Mouse (Mus musculus) urinary bladder, postnatal 14 days (tissue): ENCODE measurements around the gene Golga4.
A peak's percentile ranks its signal among the peaks of the same experiment; 100 is the strongest.

ENCODE experiments used
- DNase-seq: peaks from one replicate; pipeline ENCODE4 v3.0.0; 2021; ENCODE audit warnings: low spot score

Golga4 gene

DNA sequence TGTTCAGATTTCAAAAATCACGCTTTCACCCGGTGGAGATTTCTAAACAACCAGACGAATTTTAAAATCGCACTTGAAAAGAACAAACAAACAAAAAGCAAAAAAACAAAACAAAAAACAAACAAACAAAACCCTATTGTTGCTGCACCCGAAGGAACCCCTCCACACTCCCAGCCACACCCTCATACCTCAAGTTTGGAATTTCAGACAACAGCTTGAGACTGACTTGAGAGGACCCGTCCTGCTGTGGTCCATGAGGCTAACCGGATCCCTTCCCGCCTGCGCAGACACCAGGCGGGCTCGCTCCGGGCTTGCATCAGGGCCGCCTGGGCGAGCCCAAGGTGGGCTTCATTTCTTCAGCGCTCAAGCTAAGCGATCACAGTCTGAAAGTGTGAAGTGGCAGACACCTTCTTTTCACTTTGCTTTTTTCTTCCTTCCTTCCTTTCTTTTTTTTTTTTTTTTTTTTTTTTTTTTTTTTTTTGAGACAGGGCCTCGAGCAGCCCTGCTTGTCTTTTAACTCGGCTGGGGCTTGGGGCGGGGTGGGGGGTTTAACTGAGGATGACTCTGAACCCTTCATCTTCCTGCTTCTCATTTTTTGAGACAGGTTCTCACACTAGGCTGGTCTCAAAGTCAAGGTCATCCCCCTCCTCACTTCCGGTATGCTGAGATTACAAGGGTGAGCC is 17.0 kb upstream of the Golga4 start:
- DNase-seq = no peak

DNA sequence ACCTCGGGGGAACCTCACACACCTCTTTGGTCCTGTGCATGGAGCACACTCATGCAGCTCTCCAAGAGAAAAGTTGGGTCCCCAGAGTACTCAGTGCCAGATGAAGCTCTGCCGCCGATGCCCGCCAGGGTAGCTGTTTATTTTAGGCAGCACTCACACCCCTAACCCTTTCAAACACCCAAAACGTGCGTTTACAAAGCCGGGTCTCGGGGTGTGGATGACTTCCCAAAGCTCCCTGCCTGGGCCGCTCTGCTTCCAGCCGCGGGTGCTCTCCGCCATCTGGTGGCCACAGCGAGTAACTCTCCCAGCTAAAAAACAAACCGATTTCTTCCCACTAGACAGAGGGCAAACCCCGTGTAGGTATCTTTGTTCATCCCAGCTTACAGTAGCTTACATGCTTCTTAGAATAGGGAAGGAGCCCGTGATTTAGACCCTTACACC is 16.5 kb upstream of the Golga4 start:
- peak; percentile 68 for DNase-seq

- no peak for DNase-seq
These were observed 14.9 kb upstream of the Golga4 start for GRCm38 (mm10) chr9:118491195-118491594.

DNA sequence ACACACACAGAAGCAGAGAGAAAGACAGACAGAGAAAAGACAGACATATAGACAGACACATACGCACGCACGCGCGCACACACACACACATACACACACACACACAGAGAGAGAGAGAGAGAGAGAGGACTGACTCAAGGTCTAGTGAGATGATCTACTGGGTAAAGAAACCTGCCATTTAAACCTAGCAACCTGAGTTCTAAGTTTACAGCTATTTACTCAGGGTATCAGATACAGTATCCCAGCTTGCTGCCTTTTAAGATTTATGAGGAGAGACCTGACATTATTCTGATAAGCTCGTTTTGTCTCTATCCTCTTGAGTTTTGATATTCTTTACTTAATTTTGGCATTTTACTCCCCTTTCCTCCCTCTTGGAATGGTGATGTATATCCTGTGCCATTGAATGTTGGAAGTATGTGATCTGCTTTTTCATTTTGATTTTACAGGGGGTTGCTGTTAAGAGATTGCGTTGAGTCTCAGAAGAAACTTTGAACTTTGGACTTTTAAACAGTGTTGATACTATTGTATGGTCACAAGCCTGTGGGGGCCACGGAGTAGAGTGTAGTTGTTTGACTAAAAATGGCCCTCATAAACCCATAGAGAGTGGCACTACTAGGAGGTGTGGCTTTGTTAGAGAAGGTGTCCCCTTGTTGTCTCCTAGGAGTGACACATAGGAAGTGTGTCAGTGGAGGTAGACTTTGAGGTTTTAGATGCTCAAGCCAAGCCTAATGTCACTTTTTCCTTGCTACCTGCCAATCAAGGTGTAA is 13.0 kb upstream of the Golga4 start:
- no peak for DNase-seq

- DNase-seq = no peak
These were observed 12.0 kb upstream of the Golga4 start for GRCm38 (mm10) chr9:118494106-118494505.

- no peak for DNase-seq
These were observed 10.1 kb upstream of the Golga4 start for GRCm38 (mm10) chr9:118495933-118496332.

DNA sequence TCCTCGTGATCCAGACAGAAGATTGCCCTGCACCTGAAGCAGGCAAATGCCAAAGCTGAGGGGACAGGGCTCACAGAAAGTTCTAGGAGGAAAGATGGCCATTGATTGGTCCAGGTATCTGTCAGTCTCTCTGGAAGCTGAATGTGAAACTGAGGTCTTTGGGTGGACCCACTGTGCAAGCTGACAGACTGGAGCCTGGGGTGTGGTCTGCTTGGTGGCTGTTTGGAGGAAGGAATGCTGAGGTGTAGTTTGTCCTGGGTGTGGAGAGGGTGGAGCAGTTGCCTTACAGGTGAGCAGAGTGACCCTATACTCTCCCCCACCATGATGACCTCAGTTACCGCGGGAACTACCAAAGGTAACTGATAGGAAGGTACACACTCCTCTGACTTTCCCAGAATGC is 9.1 kb upstream of the Golga4 start:
- no peak for DNase-seq

GRCm38 (mm10) chr9:118498061-118498460 is 8.0 kb upstream of the Golga4 start:
- DNase-seq = no peak

DNA sequence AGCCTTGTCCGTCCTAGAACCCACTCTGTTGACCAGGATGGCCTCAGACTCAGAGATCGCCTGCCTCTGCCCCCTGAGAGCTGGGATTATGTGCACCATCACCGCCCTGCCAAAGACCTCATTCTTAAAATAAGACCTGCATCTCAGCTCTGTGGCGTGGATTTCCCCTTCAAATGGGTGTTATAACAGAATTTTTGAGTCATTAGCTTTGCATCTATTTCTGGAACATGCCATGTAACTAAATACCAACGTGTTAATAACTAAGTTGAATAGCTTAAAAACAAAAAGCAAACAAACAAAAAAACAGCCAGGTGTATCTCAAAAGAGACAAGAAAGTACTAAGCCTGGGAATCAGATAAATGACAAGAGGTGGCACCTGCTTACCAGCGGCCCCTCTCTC is 5.1 kb upstream of the Golga4 start:
- no peak for DNase-seq

DNA sequence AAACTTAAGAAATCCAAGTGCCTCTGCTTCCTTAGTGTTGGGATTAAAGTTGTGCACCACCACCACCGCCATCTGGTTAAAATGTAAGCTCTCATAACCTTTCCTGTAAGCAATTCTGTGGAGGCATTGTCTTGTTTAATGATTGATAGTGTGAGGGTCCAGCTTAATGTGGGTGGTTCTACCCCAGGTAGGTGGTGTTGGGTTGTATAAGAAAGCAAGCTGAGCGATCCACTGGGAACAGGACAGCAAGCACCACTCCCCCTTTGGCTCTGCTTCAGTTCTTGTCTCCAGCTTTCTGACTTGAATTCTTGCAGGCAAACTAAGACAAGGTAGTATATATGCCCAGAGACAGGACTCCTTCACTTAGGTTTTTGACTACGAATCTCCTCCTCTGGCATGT is 1.4 kb upstream of the Golga4 start:
- DNase-seq = no peak

DNA sequence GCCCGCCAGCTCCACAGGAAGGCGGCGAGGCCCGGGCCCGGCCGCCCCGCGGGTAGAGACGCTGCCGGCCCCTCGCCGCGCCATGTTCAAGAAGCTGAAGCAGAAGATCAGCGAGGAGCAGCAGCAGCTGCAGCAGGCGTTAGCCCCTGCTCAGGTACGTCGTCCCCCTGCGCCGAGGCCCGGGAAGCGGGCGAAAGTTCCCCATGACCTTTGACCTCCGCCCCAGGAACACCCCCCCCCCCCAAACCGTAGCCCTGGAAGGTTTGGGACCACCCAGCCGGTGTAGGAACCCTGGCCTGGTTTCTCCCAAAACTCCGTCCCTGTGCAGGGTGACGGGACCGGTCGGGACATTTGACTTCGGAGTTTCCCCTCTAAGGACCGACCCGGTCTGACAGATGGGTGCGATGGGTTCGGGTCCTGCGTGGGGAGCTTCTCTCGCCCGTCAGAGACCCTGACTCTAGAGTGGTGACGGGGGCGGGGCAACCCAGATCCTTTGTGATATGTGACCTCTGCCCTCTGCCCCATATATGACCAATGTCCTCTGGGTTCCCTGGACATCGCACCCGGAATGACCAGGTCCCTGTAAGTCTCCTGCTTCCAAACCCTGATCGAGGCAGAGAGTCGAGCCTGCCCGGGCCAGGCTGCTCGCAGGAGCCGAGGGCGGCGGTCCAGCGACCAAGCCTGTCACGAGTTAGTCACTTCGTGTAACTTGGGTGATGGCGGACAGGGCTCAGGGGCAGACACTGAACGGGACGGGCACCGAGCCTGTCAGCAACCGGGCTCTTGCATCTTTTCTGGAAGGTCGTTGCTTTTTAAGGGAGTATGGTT is 551 bp downstream of the Golga4 start:
- DNase-seq = peak; percentile 41

- no peak for DNase-seq
These were observed 1.5 kb downstream of the Golga4 start for GRCm38 (mm10) chr9:118507552-118507951.

DNA sequence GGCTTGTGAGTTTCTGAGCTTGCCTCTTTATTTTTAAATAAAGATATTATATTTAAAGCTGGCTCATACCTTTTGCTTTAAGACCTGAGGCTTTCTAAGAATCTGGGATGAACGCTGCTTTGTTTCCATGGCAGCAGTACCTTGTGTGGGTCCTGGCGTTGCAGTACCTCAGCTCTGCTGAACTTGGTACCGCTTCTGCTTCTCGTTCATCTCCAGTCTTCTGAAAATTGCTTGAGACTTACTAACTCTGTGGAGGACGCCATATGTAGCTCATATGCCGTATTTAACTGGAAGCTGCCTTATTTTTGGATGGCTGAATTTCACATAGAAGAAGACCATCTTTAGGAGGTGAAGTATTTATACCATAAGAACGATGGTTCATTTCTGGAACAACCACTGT is 2.5 kb downstream of the Golga4 start:
- no peak for DNase-seq

DNA sequence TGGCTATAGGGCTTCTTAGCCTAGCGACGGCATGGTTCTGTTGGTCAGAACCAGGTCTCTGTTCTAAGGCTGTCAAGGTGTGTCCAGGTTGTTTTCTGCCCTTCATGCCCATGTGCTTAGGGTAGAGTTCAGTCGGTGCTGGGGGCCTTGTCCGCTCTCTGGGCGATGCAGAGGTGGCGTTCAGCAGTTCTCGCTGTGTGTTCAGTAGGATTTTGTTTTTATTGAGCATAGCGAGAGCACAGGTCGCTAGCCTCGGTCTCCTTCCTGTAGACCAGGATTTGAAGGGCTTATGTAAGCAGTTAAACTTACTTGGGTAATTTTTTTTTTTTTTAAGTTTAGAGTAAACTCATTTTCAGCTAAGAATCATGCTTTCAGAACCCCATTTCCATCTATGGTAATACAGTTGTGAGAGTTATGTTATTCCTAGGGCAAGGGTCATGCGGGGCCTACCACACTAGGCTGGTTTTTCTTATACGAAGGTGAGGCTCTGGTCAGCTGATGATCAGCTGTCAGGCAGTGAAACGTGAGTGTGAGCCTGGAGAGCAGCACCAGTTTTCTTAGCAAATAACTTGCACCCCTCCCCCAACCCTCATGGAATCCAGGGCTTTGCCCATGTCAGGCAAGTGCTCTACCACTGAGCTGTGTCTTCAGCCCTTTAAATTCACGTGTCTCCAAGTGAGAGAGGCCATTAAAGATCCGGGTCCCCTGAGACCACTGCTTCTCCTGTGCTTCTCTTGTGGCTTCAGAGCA is 5.0 kb downstream of the Golga4 start:
- DNase-seq = no peak

DNA sequence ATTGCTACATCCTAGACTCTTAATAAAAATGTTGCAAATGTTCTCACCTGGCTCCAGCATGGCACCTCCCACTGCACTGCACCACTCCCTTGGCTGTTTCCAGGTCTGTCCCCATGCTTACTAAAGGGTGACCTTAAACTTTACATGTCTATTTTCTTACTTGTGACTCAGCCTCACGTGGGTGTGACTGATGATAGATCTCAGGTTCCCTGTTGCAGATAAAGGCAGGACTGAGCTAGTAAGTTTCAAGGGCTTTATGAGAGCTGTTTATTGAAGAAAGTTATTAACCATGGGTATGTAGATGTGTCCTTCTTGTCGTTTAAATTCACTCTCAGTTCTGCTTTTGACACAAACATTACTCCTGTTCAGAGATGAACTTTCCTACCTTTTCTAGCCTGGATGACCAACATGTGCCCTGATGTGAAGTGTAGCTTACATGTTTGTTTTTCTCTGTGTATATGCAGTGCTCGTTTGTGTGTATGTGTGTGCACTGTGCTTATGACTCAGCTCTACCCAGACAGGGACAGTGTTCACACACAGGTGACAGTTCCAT is 6.7 kb downstream of the Golga4 start:
- peak; percentile 54 for DNase-seq

GRCm38 (mm10) chr9:118515476-118515875 is 9.4 kb downstream of the Golga4 start:
- no peak for DNase-seq

- no peak for DNase-seq
These were observed 10.1 kb downstream of the Golga4 start for GRCm38 (mm10) chr9:118516162-118516561.

DNA sequence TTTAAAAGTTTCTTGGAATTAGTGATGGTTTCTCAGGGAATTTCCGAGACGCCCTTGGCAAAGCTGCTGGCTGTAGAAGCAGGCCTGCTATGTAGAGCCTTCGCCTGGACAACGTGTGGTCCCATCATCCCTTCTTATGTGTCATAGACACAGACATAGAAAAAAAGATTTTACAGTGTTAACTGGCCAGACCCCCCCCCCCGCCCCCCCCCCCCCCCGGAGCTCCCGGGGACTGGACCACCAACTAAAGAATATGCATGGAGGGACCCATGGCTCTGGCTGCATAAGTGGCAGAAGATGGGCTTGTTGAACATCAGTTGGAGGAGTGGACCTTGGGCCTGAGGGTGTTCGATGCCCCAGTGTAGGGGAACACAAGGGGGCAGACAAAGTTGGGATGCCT is 11.6 kb downstream of the Golga4 start:
- no peak for DNase-seq

GRCm38 (mm10) chr9:118519101-118519500 is 13.0 kb downstream of the Golga4 start:
- DNase-seq = no peak

DNA sequence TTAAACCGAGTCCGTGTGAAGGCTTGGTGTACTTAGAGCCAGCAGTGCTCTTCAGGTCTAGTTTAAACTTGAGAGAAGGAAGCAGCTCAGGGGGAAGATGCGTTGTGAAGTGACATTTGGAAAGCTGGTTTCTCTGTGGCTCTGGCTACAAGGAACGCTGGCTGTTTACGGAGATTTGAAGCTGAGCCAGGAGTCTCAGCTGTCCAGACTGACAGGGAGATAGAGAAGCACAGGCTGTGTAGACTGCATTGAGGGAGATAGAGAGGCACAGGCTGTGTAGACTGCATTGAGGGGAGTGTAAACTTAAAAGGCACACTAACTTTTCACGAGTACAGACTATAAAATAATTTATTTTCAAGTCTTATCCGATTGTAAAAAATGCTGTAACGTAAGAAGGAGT is 13.9 kb downstream of the Golga4 start:
- no peak for DNase-seq

- no peak for DNase-seq
These were observed 14.8 kb downstream of the Golga4 start for GRCm38 (mm10) chr9:118520858-118521257.

DNA sequence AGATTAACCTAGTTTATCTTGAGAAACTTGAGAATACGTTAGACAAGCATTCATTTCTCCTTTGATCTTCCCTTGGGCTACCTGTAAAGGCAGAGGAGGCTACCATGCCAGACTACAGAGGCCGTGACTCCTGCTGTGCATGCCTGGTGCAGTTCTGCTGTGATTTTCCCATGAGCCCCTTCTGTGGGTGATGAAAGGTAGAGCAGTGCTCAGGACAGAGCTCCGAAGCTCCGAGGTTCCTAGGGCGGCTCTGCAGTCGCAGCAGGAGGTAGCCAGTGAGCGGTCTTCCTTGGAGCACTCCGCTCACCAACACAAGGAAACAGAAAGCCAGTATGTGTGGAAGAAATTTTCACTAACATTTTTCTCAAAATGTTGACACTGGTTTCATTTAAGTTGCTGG is 15.6 kb downstream of the Golga4 start:
- DNase-seq = no peak
